In genomic region chr6:149409341-149409740, GRCm38 (mm10) we compare ENCODE assay signal across 7 mouse cellular contexts. TPM values are rescaled to one million over a fixed set of nuclear protein-coding genes. Genes with fewer than 3 reads are reported as not detected.
DNase-seq lines count a peak whose midpoint lies in the region; ATAC-seq lines count a peak whose summit lies in the region.

No protein-coding gene starts in this region.

- peak overlapping the region; percentile 86 for H3K27ac ChIP-seq in forebrain, embryonic 15.5 days (replicated peaks)
- peak overlapping the region; percentile 61 for H3K27ac ChIP-seq in kidney, embryonic 15.5 days
- no peak overlapping the region for H3K27ac ChIP-seq in liver, embryonic 16.5 days (ENCODE audit: low read length)
- H3K27ac ChIP-seq in stomach, embryonic 15.5 days, result peak overlapping the region; percentile 45; the same call in 1 of the 2 replicates

- DNase-seq in urinary bladder, postnatal 25 days (ENCODE audit: low spot score), result peak; percentile 4
- DNase-seq in urinary bladder, postnatal 4 days (ENCODE audit: low spot score in 2 of 2), result no peak
- DNase-seq in cerebellum, adult 11-12 months, result peak; percentile 36

- no peaks in the 10 kb centered on the region for H3K36me3 ChIP-seq in forebrain, embryonic 15.5 days
- H3K36me3 ChIP-seq in kidney, embryonic 15.5 days, result no peaks in the 10 kb centered on the region
- H3K36me3 ChIP-seq in liver, embryonic 16.5 days (ENCODE audit: control insufficient read depth, insufficient read depth), result no peaks in the 10 kb centered on the region
- H3K36me3 ChIP-seq in stomach, embryonic 15.5 days, result no peaks in the 10 kb centered on the region

- H3K27me3 ChIP-seq in forebrain, embryonic 15.5 days, result no peaks in the 10 kb centered on the region
- H3K27me3 ChIP-seq in kidney, embryonic 15.5 days, result no peaks in the 10 kb centered on the region
- H3K27me3 ChIP-seq in liver, embryonic 16.5 days (ENCODE audit: control insufficient read depth, insufficient read depth, low read depth, low read length), result no peaks in the 10 kb centered on the region
- H3K27me3 ChIP-seq in stomach, embryonic 15.5 days (replicated peaks), result no peaks in the 10 kb centered on the region

- H3K4me2 ChIP-seq in forebrain, embryonic 15.5 days (replicated peaks), result peak overlapping the region; percentile 56
- peak overlapping the region; percentile 77 for H3K4me2 ChIP-seq in kidney, embryonic 15.5 days
- H3K4me2 ChIP-seq in liver, embryonic 16.5 days (ENCODE audit: low read depth, low read length), result peak overlapping the region; percentile 85
- peak overlapping the region; percentile 89 for H3K4me2 ChIP-seq in stomach, embryonic 15.5 days

- WGBS in forebrain, embryonic 15.5 days, result under 1% methylated on average over 11 of the region's 11 CpGs
- under 1% methylated on average over 11 of the region's 11 CpGs for WGBS in kidney, embryonic 15.5 days
- WGBS in liver, embryonic 16.5 days (ENCODE audit: insufficient replicate concordance), result 2% methylated on average over 11 of the region's 11 CpGs
- 2% methylated on average over 11 of the region's 11 CpGs for WGBS in stomach, embryonic 15.5 days

- H3K9ac ChIP-seq in forebrain, embryonic 15.5 days (replicated peaks), result peak overlapping the region; percentile 78
- H3K9ac ChIP-seq in kidney, embryonic 15.5 days, result peak overlapping the region; percentile 56
- peak overlapping the region; percentile 43 for H3K9ac ChIP-seq in liver, embryonic 16.5 days (ENCODE audit: low read depth, low read length)
- peak overlapping the region; percentile 20; the same call in 1 of the 2 replicates for H3K9ac ChIP-seq in stomach, embryonic 15.5 days

- ATAC-seq in forebrain, embryonic 15.5 days (replicated peaks), result peak; percentile 54
- peak; percentile 57 for ATAC-seq in kidney, embryonic 15.5 days (replicated peaks; ENCODE audit: low FRiP score)
- 0 out of 2 replicates have a peak, but pooled peaks have one; percentile 14 for ATAC-seq in liver, embryonic 16.5 days (ENCODE audit: low read depth)
- peak; percentile 25; the same call in 1 of the 2 replicates for ATAC-seq in stomach, embryonic 15.5 days (ENCODE audit: insufficient read depth, low FRiP score, low read depth)

- H3K4me3 ChIP-seq in forebrain, embryonic 15.5 days, result peak overlapping the region; percentile 70
- H3K4me3 ChIP-seq in kidney, embryonic 15.5 days (replicated peaks), result peak overlapping the region; percentile 64
- peak overlapping the region; percentile 67 for H3K4me3 ChIP-seq in liver, embryonic 16.5 days (ENCODE audit: low read depth, low read length)
- peak overlapping the region; percentile 66 for H3K4me3 ChIP-seq in stomach, embryonic 15.5 days (replicated peaks)

- H3K4me1 ChIP-seq in forebrain, embryonic 15.5 days, result peaks cover 12% of the 10 kb centered on the region
- H3K4me1 ChIP-seq in kidney, embryonic 15.5 days, result peaks cover 13% of the 10 kb centered on the region
- no peaks in the 10 kb centered on the region; the same call in 1 of the 2 replicates for H3K4me1 ChIP-seq in liver, embryonic 16.5 days (ENCODE audit: control insufficient read depth, low read depth, low read length)
- H3K4me1 ChIP-seq in stomach, embryonic 15.5 days, result peaks cover 4% of the 10 kb centered on the region; the same call in 1 of the 2 replicates

- no peaks in the 10 kb centered on the region for H3K9me3 ChIP-seq in forebrain, embryonic 15.5 days
- no peaks in the 10 kb centered on the region for H3K9me3 ChIP-seq in kidney, embryonic 15.5 days (replicated peaks)
- no peaks in the 10 kb centered on the region for H3K9me3 ChIP-seq in liver, embryonic 16.5 days (replicated peaks; ENCODE audit: control insufficient read depth, low read length)
- H3K9me3 ChIP-seq in stomach, embryonic 15.5 days, result no peaks in the 10 kb centered on the region

RNA-seq across cellular contexts. Expression of gene Bicd1, which starts 0.7 kb away (rescaled TPM):
- polyA plus RNA-seq in forebrain, embryonic 15.5 days (2015; fragmentation: Nextera tagmentation; extraction: Ambion mirVana), result 37.6 and 37.9 TPM in 2 replicates
- 11.4 and 11.5 TPM in 2 replicates for polyA plus RNA-seq in kidney, embryonic 15.5 days (2015; fragmentation: Nextera tagmentation; extraction: Ambion mirVana)
- polyA plus RNA-seq in liver, embryonic 16.5 days (2015; fragmentation: Nextera tagmentation; extraction: Ambion mirVana), result 0.36 and 0.44 TPM in 2 replicates
- 11.9 and 12.9 TPM in 2 replicates for polyA plus RNA-seq in stomach, embryonic 15.5 days (2015; fragmentation: Nextera tagmentation; extraction: Ambion mirVana)

Comparison
In these comparisons a context has a peak if more than half of its experiments do, and no peak if none do; other contexts are left out.
1. DNase-seq: peak in urinary bladder, postnatal 25 days (single experiment) and cerebellum, adult 11-12 months (single experiment); none in urinary bladder, postnatal 4 days (0 of 2).
2. H3K9ac ChIP-seq: peak in every context shown above with its lines; median percentile 78 in forebrain, embryonic 15.5 days; 56 in kidney, embryonic 15.5 days; 43 in liver, embryonic 16.5 days; 20 in stomach, embryonic 15.5 days.
3. Peak in every context shown above with its lines, with median percentiles within 50 percentile points of each other: ATAC-seq, H3K4me2 ChIP-seq and H3K4me3 ChIP-seq.